Mouse (Mus musculus) small intestine, adult 2 months (tissue): ENCODE results near the gene Ints1.

Experiments
- CTCF ChIP-seq: fragments of 200-500 bp; IDR thresholded peaks from 2 replicates; pipeline ENCODE4 v1.5.1; 2012; ENCODE audit warnings: low read depth, mild to moderate bottlenecking, control low read depth, inconsistent platforms, low read length, moderate library complexity, mixed read lengths; ENCODE audit not compliant: insufficient replicate concordance, insufficient read length; ENCODE audit errors: extremely low read depth
- POLR2A ChIP-seq: fragments of 200-500 bp; IDR thresholded peaks from 2 replicates; pipeline ENCODE4 v1.6.1; 2012; ENCODE audit warnings: low read depth, mild to moderate bottlenecking, control low read depth, inconsistent platforms, low read length, moderate library complexity

DNA sequence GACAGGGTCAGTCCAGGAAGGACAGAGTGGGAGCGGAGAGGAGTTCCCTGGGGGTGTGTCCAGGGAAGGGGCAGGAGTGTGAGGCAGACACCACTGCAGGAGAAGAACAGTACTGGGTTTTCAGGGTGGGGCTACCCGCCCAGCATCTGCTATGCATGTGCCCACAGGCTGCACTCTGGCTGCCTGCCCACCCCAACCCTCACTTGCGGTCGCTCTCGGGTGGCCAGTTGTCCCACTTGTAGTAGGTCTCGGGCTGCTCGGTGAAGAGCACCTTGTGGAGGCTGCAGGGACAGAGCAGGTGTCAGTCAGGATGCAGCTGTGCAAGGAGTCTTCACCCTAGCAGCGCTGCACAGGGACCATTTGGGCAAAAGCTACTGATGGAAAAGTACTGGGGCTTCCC is 7.3 kb downstream of the Ints1 start:
- TF ChIP-seq POLR2A: no peak
- TF ChIP-seq CTCF: no peak
